Mouse (Mus musculus) liver, postnatal 0 days (tissue): Measurements from ENCODE around the gene Mamstr. TPM values are rescaled to one million over a fixed set of nuclear protein-coding genes. Genes with fewer than 3 reads are reported as not detected.

Experiments used
- ATAC-seq: fragments of 200-750 bp; cut with Nextera tagmentation; 2 replicates; pipeline ENCODE4 v1.8.0; 2017; ENCODE audit warnings: mild to moderate bottlenecking, moderate library complexity
- DNase-seq: peaks from one replicate; pipeline ENCODE4 v3.0.0-alpha.2; 2016
- H3K27ac ChIP-seq: fragments of 300-500 bp; sonication (generic); 2 replicates; pipeline ENCODE4 v1.5.1; 2014; ENCODE audit warnings: antibody characterized with exemption, moderate library complexity, mild to moderate bottlenecking, low read depth
- H3K27me3 ChIP-seq: fragments of 300-500 bp; sonication (generic); 2 replicates; pipeline ENCODE4 v1.6.1; 2014; ENCODE audit warnings: low read length, control low read depth, mixed read lengths; ENCODE audit not compliant: insufficient read depth
- H3K36me3 ChIP-seq: fragments of 300-500 bp; sonication (generic); replicated peaks from 2 replicates; pipeline ENCODE4 v1.6.1; 2014; ENCODE audit warnings: mild to moderate bottlenecking, control low read depth, low read length, moderate library complexity, mixed read lengths; ENCODE audit not compliant: insufficient read depth
- H3K4me1 ChIP-seq: fragments of 300-500 bp; sonication (generic); 2 replicates; pipeline ENCODE4 v1.6.1; 2014; ENCODE audit warnings: antibody characterized with exemption, mild to moderate bottlenecking, control low read depth; ENCODE audit not compliant: insufficient read depth
- H3K4me2 ChIP-seq: fragments of 300-500 bp; sonication (generic); 2 replicates; pipeline ENCODE4 v1.6.1; 2014; ENCODE audit warnings: low read depth, mild to moderate bottlenecking, low read length, moderate library complexity, mixed read lengths
- H3K4me3 ChIP-seq: fragments of 300-500 bp; sonication (generic); 2 replicates; pipeline ENCODE4 v1.5.1; 2014; ENCODE audit warnings: low read depth, low read length
- H3K9ac ChIP-seq: fragments of 300-500 bp; sonication (generic); replicated peaks from 2 replicates; pipeline ENCODE4 v1.6.1; 2014; ENCODE audit warnings: mild to moderate bottlenecking, moderate library complexity
- H3K9me3 ChIP-seq: fragments of 300-500 bp; sonication (generic); 2 replicates; pipeline ENCODE4 v1.6.1; 2016; ENCODE audit warnings: mild to moderate bottlenecking, control low read depth, low read length, mixed read lengths
- CTCF ChIP-seq: sonication (generic); IDR thresholded peaks from 2 replicates; pipeline ENCODE4 v1.5.1; 2016; ENCODE audit warnings: antibody characterized with exemption, low read depth
- EP300 ChIP-seq: IDR thresholded peaks from 2 replicates; pipeline ENCODE4 v1.6.1; 2016; ENCODE audit warnings: antibody characterized with exemption, low read depth, mild to moderate bottlenecking
- WGBS: fragments of 180-500 bp; shearing (Covaris S2); extraction: QIAGEN DNeasy Blood & Tissue Kit; methylation state at CpG from one replicate; pipeline ENCODE4 v1.1.7; 2014; ENCODE audit not compliant: insufficient replicate concordance; 5-methylcytosine and 5-hydroxymethylcytosine counted together
- polyA plus RNA-seq: library from polyadenylated mRNA; unstranded; fragments of >200 nt; fragmentation: Nextera tagmentation; extraction: Ambion mirVana; gene quantifications from 2 replicates; pipeline ENCODE4 v1.2.1, GENCODE M21; 2015

Mamstr gene
- polyA plus RNA-seq = 0.31 and 0.54 TPM in 2 replicates

- TF ChIP-seq CTCF (no peak), EP300 (no peak)
- Histone ChIP-seq H3K36me3 (no peaks in the 10 kb centered on the region), H3K4me2 (no peak within 1 kb of the TSS), H3K27me3 (peaks cover 7% of the 10 kb centered on the region; the same call in 1 of the 2 replicates), H3K27ac (no peak within 1 kb of the TSS), H3K9me3 (no peaks in the 10 kb centered on the region), H3K4me1 (peaks cover 9% of the 10 kb centered on the region; the same call in 1 of the 2 replicates), H3K4me3 (no peak within 1 kb of the TSS), H3K9ac (no peak within 1 kb of the TSS)
- ATAC-seq = no peak
- DNase-seq = no peak
- 56% methylated on average over 19 of the region's 19 CpGs for WGBS
These were observed at the start of gene Mamstr for GRCm38 (mm10) chr7:45639561-45640027. TSS of gene Mamstr (plus strand) at chr7:45639977.

GRCm38 (mm10) chr7:45590874-45591273 lies 48.9 kb upstream of the Mamstr start:
- Histone ChIP-seq H3K4me1 (0 out of 2 replicates have a peak, but pooled peaks cover 6% of the 10 kb centered on the region), H3K27me3 (no peaks in the 10 kb centered on the region), H3K9ac (no peak overlapping the region), H3K27ac (no peak overlapping the region), H3K4me2 (no peak overlapping the region), H3K36me3 (peaks cover 12% of the 10 kb centered on the region), H3K9me3 (no peaks in the 10 kb centered on the region), H3K4me3 (no peak overlapping the region)
- ATAC-seq = no peak
- DNase-seq = no peak
- TF ChIP-seq EP300 (no peak), CTCF (peak; percentile 49)
- WGBS = 54% methylated on average over 3 of the region's 3 CpGs

- Histone ChIP-seq H3K27me3 (no peaks in the 10 kb centered on the region), H3K4me3 (no peak overlapping the region), H3K9ac (no peak overlapping the region), H3K36me3 (peaks cover 5% of the 10 kb centered on the region; the same call in 1 of the 2 replicates), H3K27ac (no peak overlapping the region), H3K9me3 (no peaks in the 10 kb centered on the region), H3K4me1 (0 out of 2 replicates have a peak, but pooled peaks cover 6% of the 10 kb centered on the region), H3K4me2 (no peak overlapping the region)
- ATAC-seq = no peak
- WGBS = 59% methylated on average over 7 of the region's 7 CpGs
- no peak for DNase-seq
- TF ChIP-seq EP300 (no peak), CTCF (no peak)
These were observed 47.9 kb upstream of the Mamstr start for GRCm38 (mm10) chr7:45591880-45592279.

- H3K4me3 ChIP-seq = no peak overlapping the region
- H3K4me1 ChIP-seq = peaks cover 9% of the 10 kb centered on the region; the same call in 1 of the 2 replicates
- no peak overlapping the region for H3K27ac ChIP-seq
- peak; percentile 79 for DNase-seq
- no peak overlapping the region for H3K9ac ChIP-seq
- no peaks in the 10 kb centered on the region for H3K27me3 ChIP-seq
- H3K36me3 ChIP-seq = no peaks in the 10 kb centered on the region
- no peak overlapping the region for H3K4me2 ChIP-seq
- WGBS = 20% methylated on average over 10 of the region's 10 CpGs
- ATAC-seq = peak; percentile 11; the same call in 1 of the 2 replicates
- H3K9me3 ChIP-seq = no peaks in the 10 kb centered on the region
- TF ChIP-seq EP300 (no peak), CTCF (peak; percentile 95)
These were observed 46.5 kb upstream of the Mamstr start for GRCm38 (mm10) chr7:45593118-45593815.

- WGBS = 84% methylated on average over 4 of the region's 4 CpGs
- ATAC-seq = no peak
- no peak for DNase-seq
These were observed 44.6 kb upstream of the Mamstr start for GRCm38 (mm10) chr7:45595176-45595575.

GRCm38 (mm10) chr7:45596107-45596506 lies 43.7 kb upstream of the Mamstr start:
- H3K27ac ChIP-seq = no peak overlapping the region
- H3K4me3 ChIP-seq = no peak overlapping the region
- peaks cover 10% of the 10 kb centered on the region for H3K4me1 ChIP-seq
- no peaks in the 10 kb centered on the region for H3K27me3 ChIP-seq
- ATAC-seq = no peak
- 57% methylated on average over 1 of the region's 1 CpGs for WGBS
- DNase-seq = no peak
- H3K9ac ChIP-seq = no peak overlapping the region
- H3K9me3 ChIP-seq = no peaks in the 10 kb centered on the region
- no peak overlapping the region for H3K4me2 ChIP-seq
- TF ChIP-seq EP300 (no peak), CTCF (no peak)
- no peaks in the 10 kb centered on the region for H3K36me3 ChIP-seq

More at GRCm38 (mm10) chr7:45595176-45595575, 44.6 kb upstream of the Mamstr start:
- H3K4me1 ChIP-seq = peaks cover 10% of the 10 kb centered on the region
- TF ChIP-seq EP300 (no peak), CTCF (no peak)
- H3K36me3 ChIP-seq = no peaks in the 10 kb centered on the region
- H3K4me2 ChIP-seq = no peak overlapping the region
- no peak overlapping the region for H3K4me3 ChIP-seq
- no peak overlapping the region for H3K27ac ChIP-seq
- H3K9me3 ChIP-seq = no peaks in the 10 kb centered on the region
- no peak overlapping the region for H3K9ac ChIP-seq
- H3K27me3 ChIP-seq = no peaks in the 10 kb centered on the region
